Mouse (Mus musculus) kidney, postnatal 36 days (tissue): ENCODE measurements at regions not wholly inside any gene's neighbourhood (a gene's known extent, or its start where the extent isn't known, plus 50 kb on each side); places are given as distances from the start of the nearest gene placed in this dataset.
A peak's percentile ranks its signal among the peaks of the same experiment; 100 is the strongest.

Experiments
- DNase-seq, 2 experiments: peaks; one replicate each; pipeline ENCODE4 v3.0.0; 2021 to 2022; ENCODE audit warnings: mixed read lengths in 2 of 2

DNA sequence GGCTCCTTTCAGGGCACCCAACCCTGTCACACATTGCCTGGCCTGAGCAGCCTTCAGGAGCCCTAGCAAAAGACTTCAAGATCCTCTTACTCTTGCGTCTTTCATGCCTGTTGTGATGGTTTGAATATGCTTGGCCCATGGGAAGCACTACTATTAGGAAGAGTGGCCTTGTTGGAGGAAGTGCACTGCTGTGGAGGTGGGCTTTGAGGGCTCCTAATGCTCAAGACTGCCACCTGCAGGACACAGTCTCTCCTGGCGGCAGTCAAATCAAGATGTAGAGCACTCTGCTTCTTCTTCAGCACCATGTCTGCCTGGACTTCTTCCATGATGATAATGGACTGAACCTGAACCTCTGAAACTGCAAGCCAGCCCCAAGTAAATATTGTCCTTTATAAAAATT is 73.0 kb downstream of the Tsen15 start:
- peak in 1 of 2 experiments; percentile 33 for DNase-seq

DNA sequence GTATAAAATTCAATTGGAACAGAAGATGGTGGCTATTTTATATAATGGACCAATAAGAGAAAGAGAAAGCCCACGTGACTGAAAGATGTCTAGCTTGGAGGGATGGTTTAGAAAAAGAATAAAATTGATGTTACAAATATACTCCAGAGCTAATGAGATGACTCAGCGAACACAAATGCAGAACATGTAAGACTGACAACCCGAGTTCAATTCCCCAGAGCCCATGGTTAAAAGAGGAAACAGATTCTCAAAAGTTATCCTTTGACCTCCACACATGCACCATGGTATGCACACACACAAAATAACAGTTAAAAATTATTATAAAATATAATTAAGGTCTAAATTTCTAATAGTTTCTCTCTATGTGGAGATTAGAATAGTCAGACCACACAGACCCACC is 81.0 kb downstream of the Tsen15 start:
- DNase-seq: no peak

DNA sequence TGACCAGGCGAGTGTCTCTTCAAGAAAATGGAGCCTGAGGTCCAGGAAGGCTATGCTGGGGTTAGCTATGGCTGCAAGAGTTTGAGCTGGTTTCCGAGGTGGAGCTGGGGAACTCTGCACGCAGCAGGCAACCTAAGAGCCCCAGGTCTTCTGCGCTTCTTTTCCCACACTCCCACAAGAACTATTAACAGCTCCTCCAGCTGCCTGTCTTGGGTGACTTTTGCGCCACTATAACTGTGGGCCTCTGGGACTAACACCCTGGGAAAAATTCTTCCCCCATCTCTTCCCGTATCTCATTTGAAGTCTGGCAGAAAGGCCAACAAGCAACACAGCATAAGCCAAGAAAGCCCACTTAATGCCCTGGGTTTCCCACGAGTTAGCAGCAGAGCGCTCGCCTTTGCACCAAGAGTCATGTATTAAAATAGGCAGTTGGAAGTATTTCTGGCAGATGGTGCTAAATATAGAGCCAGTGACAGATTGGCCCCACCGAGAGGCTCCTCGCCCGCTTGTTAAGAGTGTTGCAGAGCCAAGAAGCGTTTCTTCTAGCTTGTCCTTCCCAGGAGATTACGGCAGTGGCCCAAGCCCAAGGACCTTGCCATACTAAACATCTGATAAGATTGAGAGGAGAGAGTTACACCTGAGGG is 81.9 kb downstream of the Tsen15 start:
- DNase-seq: no peak

DNA sequence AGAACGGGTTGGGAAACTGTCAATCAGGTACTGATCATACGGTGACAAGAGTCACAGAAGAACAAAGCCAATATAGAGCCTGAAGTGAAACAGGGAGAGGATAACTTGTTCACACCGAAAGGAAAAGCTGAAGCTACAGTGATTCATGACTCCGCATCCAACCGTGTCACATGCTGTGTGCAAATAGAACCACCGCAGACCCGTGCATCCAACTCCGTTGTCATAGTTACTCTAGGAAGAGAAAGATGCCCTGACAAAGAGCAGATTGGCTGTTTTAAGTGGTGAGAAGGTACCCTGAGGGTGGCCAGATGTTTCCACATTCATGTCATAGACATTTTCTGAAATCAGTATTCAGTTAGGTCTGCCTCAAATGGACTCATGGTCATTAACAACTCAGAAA is 85.1 kb downstream of the Tsen15 start:
- DNase-seq: no peak

DNA sequence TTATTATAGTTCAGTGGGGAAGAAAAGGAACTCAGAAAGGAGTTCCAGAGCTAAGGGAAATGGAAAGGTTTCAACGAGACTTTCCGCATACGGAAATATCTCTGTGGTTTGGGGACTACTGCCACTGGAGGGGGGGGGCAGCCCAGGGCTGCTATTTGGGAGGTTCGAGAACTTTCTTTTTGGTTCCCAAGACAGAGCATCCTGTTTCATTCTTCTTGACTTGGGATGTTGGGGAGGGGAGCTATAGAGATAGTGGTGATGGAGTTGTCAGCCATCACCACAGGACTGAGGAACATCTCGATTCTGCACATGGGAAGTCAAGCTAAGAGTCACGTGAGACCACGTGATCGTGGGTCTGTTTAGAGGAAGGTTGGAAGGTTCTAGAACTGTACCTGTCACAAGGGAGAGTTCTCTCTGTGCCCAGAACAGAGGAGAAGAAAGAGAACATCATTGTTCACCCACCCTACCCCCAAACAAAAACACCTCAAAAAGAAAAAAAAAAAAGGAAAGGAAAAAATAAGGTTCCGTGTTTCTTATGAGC is 94.2 kb downstream of the Tsen15 start:
- DNase-seq: no peak

DNA sequence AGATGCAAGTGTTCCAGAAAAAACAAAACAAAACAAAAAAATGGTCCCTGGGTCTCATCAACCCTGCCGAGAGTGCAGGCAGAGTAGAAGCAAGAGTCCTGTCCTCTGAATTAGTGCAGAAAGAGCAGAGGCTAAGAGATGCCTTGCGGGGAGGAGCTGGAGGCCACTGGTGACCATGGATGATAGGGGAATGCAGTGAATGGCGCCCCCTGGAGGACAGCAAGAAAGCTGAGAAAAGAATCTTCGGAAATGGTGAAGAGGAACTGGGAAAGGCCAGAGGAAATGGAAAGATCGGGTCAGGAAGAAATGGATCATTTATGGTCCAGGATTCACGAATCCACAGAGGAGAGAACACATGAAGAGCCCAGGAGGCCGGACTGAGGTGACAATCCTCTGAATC is 95.7 kb downstream of the Tsen15 start:
- peak; percentile 79 to 91 for DNase-seq

DNA sequence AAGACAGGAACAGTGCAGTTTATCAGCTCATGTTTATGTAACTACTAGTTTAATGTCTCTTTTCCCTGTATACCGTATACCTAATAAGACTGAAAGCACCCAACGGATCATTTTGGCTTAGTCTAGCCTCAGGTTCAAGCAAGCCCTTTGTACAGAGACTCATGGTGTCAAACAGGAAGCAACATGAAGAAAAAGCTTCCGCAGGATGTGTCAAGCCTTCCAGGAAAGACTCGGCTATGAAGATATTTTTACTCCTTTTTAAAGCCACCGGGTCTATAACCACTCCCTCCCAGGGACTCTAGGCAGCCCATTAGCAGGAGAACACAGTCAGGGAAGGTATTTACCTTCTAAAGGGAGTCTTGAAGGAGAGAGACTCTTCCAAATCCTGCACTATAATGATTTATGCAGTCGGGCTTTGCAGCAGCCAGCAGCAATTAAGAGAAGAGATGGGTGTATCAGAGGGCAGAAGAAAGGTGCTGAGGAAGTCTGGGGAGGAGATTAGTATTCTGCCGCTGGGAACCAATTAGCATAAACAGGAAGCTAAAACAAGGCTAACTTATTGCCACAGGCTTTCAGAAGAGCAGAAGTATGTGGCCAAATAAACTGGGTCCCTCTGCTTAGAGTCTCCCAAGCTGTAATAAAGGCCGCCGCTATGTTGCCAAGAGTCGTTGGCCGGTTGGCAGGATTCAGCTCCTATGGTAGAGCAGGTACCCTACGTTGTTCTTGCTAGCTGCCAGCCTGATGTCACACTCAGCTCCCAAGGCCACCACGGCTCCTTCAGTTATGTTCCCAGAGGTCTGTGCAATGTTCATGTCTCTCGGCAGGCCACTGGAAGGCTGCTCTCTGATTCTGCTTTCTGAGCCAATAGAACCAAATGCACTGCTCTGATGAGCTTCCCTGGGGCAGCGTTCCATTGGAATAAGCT is 98.7 kb downstream of the Tsen15 start:
- no peak for DNase-seq

DNA sequence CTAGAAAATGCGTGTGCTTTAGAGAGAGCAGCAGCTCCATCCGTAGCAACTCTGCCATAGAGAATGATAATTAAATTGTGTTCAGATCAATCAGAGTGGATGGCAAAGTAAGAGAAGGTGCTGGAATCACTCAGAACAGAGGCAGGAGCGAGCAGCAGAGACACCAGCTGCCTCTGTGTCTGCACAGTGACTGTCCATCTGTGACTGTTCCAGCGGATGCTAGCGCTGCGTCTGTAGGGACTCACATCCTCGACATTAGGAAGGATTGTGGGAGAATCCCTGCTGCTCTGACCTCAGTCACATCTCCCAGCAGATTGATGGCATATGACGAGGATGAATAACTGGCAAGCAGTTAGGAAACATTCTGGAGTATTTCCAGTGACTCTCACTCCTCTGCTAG is 99.8 kb downstream of the Tsen15 start:
- DNase-seq: no peak

DNA sequence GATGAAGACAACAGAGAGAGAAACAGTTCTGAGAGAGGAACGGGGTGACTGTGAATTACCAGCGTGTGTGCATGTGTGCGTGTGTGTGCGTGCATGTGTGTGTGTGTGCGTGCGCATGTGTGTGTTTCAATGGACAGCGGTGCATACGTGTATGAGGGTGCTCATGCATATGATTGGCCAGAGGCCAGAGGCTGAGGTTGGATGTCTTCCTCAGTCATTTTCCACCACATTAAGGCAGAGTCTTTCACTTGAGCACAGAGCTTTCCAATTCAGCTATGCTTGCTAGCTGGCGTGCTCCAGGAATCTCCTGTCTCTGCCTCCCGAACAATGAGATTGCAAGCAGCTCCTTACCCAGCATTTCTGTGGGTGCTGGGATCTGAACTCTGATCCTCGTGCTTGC is 104.4 kb downstream of the Tsen15 start:
- DNase-seq: no peak

DNA sequence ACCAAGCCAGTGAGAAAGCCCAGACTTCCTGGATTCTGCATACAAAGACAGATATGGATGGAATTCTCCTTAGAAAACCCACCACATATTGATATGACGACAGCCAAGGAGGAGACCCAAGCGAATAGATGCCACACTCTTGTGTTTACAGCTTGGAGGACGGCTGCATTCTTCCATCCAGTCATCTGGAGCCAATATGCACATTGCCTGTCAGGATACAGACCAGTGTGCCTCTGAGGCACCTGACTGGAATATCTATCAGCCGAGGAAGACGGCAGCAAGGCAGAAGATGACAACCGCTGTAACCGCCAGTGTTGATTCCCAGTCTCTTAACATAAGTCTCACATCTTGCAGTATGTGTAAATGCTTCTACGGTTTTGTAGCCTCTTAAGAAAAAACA is 105.3 kb downstream of the Tsen15 start:
- DNase-seq: no peak

DNA sequence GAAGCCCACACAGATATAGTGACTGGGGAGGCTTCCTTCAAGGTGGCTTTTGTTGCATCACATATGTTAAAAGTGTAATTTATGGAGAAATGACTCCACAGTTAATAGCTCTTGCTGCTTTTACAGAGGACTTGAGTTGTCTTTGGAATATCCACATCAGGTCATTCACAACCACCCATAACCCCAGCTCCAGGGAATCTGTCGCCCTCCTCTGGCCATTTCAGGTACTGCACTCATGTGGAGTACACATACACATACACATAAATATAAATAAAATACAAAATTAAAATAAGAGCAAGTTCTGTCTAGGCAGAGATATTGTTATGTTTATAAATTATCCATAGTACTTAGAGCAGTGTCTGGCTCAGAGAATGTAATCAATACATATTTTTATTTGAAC is 106.5 kb downstream of the Tsen15 start:
- DNase-seq: peak in 1 of 2 experiments; percentile 20

DNA sequence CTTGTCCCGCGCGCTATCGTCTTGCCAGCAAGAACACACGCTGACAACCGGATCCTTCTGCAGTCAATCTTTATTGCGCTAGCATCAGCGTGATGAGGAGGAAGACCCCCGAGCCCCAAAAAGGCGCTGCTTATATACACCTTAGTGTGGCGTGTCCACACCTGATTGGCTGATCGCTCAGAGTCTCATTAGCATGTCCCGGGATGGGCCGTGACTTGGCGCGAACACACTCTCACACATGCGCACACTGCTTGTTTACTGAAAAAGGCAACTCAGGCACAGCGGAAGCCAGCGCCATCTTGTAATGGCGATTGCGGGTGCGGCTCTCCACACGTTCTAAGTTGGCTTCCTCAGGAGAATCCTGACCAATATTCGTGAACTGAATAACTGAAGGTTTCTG is 111.5 kb downstream of the Tsen15 start:
- DNase-seq: no peak

DNA sequence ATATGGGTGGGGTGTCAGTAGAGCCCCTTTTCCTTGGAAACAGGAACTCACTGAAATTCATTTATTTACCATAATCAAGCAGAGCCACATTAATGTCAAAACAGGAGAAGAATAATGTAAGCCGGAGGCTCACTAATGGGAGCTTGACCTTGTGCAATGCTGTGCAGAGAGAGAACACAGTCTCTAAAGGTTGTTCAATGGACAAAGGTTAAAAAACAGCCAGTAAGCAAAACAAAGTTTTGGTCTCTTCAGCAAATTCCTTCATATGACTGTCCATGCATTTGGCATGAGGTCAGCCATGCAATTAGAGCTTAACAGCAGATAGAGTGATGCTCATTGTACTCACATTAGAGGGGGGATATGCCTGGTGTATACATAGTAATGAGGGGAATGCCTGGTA is 113.1 kb downstream of the Tsen15 start:
- peak; percentile 25 to 44 for DNase-seq

DNA sequence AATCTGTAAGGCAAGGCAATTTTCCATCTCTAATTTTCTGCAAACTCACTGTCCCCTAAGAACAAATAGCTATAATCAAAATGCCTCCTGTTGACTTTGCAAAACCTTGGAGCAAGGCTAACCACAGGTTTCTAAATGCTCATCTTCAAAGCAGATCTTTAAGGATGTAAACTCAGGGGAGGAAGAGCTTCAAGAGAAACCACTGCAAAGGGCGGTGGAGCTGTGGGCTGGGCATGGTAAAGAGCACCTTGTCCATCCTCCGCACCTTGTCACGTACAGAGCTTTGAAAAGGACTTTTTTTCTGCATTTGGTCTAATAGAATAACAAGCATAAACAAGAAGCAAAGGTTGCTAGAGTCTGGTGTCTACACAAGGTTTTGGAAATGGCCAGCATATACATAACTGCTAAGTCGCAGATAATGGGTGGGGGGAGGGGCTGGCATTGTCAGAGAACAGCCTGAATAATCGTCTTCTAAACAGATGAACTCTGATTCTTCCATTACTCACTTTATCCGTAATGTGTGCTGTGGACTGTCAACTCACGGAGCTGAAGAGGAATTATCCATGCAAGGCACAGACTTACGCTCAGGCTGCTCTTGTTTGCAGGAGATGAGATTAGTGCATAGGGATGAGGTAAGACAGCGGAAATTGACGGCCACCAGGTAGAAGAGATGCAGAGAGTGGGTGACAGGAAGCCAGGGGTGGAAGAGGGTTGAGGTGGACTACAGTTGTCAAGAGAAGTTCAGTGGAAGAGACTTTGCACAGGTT is 116.4 kb downstream of the Tsen15 start:
- DNase-seq: no peak

DNA sequence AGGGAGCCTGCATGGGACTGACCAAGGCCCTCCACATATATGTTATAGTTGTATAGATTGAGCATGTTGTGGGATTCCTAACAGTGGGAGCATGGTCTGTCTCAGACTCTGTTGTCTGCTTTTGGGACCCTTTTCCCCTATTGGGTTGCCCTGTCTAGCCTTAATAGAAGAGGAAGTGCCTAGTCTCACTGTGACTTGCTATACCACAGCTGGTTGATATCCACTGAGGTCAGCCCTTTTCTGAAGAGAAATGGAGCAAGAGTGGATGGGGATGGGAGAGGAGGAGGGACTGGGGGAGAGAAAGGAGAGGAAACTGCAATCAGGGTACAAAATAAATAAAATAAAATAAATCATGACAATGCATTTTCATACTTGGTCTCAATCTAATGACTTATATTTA is 120.1 kb downstream of the Tsen15 start:
- DNase-seq: no peak

DNA sequence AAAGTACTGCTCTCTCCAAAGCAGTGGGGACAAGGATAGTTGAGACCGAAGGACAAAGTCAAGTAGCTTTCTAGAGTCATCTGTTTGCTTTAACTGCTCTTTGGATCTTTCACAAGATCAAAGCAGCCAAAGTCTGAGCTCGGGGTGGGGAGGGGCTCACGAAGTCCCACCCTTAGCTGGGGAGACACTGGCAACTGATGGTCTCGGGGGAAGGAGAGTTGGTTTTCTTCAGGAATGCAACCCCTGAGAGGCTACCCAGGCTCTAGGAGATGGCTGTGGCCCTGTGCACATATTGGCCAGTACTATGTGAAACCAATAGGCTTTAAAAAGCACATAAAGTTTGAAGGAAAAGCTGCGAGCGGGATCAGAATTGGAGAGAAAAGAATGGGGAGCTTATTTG is 121.5 kb downstream of the Tsen15 start:
- no peak for DNase-seq

DNA sequence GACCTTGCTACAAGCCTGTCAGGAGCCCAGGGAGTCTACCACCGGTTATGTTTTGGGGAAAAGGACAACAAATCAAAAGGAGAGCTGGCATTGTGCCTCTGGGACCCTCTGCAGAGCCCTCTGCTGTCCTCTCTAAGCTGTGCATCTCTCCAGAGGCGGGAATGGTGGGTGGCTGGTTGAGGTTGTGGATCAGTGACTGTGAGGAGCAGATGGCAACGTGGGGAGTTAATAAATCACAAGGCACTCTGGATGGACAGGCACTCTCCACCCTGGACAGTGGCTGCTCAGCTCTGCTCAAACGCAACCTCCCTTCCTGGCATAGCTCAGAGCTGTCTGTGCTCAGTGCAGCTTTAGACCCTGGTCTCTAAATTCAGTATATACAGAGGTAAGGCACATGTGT is 125.0 kb downstream of the Tsen15 start:
- peak in 1 of 2 experiments; percentile 8 for DNase-seq

DNA sequence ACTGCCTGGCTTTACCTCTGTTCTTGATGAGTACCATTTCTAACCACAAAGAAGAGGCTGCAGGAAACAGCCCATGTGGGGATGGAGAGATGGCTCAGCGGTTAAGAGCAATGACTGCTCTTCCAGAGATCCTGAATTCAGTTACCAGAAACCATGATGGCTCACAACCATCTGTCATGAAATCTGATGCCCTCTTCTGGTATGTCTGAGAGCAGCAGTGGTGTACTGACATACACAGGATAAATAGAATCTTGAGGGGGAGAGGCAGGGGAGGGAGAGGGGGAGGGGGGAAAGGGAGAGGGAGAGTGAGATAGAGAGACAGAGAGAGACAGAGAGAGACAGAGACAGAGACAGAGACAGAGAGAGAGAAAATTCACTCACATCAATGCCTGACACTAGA is 125.5 kb downstream of the Tsen15 start:
- no peak for DNase-seq

DNA sequence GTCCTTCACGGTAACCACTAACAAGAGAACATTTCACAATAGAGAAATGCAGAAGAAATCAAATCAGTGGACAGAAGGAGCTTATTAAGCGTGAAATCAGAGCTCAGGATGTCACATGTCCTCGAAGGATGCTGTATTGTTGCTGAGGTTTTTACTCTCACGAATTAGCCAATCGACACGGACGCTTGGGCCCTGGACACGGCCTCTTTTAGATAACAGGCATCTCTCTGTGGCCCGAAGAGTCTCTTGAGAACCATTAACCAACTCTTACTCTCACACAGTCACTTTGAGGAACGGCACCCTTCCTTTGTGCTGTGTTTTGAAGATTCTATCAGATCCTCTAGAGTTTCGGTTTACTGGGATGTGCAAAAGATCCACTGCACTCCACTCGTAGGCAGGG is 128.2 kb downstream of the Tsen15 start:
- no peak for DNase-seq

DNA sequence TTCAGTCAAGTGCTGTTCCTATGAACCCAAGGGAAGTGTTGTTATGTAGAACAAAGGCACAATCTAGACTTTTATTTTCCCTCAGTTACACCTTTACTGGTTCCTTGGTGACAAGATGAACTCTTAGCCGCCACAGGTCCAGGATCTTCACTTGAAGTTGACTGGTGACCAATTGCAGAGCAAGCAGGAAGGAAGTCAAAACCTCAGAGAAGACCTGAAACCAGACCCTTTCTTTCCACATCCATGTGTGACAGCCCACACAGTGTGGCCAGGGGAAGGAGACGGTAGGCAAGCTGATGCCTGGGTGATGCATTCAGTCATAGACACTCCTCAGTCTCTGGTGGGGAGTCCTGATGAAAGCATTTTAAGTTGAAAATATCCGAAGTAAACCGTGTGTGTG is 132.6 kb downstream of the Tsen15 start:
- no peak for DNase-seq

DNA sequence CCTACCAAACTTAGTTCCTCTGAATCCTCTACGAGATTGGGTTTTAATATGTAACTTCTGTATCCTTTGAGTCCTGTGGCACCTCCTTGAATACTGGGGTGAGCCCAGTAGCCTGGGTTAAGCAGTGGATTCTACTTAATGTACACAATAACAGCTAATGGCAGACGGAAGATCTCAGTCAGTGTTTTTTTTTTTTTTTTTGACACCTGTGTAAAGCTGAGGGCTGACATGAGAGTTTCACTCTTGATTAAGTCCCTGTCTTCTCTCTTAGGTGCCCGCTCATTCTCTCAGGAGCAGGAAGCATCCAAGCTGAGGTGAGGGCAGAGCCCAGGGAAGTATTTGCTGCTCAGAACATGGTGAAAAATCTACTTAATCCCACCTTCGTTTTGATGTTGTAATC is 133.0 kb downstream of the Tsen15 start:
- DNase-seq: no peak

DNA sequence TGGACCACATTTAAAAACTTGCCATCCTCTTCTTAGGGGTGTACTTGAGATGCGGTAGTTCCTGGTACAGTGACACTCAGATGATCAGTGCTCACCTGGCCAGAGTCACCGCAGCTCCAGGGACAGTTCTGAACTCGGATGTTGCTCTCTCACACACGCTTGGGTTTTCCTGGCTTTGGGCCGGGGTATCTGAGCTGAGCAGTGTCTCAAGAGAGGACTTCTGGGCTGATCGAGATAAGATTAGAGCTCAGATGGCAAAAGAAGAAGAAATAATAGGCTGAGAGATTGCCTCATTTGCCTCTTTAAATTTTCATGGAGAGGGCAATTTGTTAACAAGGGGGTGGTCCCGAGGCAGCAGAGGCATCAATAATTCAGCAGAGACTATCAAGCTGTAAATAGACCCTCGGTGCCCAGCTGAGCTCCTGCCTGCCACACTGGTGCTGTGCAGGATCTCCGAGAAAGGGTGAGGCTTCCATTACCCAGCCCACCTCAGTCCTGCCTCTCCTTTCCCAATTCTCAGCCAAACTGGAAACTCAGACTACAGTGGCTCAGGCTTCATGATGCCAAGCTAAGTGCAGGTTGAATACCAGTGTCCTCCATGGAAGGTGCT is 133.7 kb downstream of the Tsen15 start:
- DNase-seq: no peak

DNA sequence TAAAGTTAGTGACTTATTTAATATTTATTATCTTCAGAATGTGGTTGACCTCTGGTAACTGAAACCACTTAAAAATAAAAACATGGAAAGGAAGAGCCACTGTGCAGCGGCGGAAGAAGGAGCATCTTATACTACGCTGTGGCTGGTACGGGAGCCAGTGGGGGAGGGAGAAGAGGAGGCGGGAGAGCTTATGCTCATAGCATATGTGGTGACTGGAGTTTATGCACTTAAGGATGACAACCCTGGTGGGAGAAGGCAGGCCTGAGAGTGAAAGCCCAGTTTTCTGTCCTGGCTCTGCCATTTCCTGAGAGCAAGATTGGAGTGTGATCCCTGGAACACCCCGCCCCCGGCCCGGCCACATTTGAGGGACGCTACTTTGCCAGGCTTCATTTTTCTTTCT is 145.5 kb downstream of the Tsen15 start:
- no peak for DNase-seq
